Mouse (Mus musculus): Measurements from ENCODE around the gene Cers4. TPM values are rescaled to one million over a fixed set of nuclear protein-coding genes. Genes with fewer than 3 reads are reported as not detected.

The Cers4 gene
- polyA plus RNA-seq, 1 experiment from 2014 or later: 11.8 TPM

DNA sequence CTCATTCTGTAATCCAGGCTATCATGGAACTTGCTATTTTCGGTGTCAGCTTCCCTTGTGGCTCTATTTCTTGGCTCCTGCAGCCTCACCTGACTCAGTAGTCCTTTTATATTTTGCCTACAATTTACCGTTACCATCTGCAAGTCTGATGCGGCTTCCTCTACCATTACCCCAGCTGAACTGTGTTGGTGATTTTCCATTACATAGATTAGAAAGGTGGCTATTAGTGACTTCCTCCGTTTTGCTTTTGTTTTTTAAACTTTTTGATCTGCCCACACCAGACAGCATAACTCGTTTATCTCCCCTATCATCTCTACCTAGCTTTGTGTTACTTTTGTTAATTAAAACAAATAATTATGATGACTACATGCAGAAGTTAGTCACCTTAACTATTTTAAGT lies 14.7 kb downstream of the Cers4 start:
- Histone ChIP-seq H3K27ac (replicated peaks) (no peak overlapping the region), H3K36me3 (no peaks in the 10 kb centered on the region), H3K4me1 (peaks cover 20% of the 10 kb centered on the region), H3K9me3 (replicated peaks) (no peaks in the 10 kb centered on the region), H3K27me3 (ENCODE audit: low read depth, poor library complexity, severe bottlenecking) (no peaks in the 10 kb centered on the region), H3K4me3 (no peak overlapping the region)
- WGBS: 90% methylated on average over 5 of the region's 5 CpGs
- DNase-seq (ENCODE audit: low spot score): no peak

DNA sequence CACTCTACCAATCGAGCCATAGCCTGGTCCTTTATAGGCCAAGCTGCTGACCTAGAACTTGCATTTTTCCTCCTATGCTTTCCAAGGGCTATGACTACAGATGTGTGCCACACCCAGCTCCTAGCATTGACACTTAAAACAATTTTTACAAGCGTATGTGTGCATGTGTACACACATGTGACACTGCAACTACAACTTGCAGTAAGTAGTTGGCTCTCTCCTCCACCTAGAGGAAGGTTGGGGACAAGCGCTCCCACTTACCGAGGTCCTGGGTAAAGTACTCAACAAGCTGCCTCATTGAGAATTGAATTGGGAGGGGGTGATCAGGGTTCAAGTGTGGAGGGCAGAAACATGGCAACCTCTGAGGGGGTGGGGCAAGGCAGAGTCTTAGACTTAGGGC lies 18.0 kb downstream of the Cers4 start:
- 80% methylated on average over 4 of the region's 4 CpGs for WGBS

DNA sequence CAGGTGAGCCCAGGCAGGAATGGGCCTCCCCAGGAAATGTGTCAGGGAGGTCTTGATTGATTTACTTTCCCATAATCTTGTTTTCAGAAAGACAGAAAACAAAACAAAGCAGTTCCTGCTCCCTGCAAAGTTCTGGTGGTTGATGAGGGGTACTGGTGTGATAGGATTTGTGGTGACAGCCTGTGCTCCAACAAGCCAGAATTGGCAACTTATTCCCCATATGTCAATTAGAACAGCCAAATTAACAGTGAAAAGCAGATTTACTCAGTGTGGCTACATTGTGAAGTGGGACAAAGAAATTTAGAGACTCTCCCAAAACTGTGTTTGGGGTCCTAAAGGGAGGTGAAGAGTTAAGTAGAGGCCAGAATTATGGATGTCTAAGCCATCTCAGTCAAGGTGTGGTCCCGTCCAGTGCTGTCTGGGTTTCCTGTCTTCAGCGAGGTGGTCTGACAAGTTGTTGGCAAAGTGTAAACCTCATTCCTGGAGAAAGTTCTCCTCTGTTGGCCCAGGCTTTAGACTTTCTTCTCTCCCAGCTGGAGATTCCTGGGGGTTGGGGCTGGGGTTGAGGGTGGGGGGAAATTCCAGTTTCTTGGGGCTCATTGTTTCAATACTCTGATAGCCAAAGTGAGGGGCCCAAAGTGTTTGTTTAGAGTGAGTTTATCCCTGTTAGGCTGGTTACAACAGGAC lies 18.7 kb downstream of the Cers4 start:
- no peaks in the 10 kb centered on the region for H3K9me3 ChIP-seq (replicated peaks)
- peaks cover 24% of the 10 kb centered on the region for H3K4me1 ChIP-seq
- H3K27me3 ChIP-seq (ENCODE audit: low read depth, poor library complexity, severe bottlenecking): no peaks in the 10 kb centered on the region
- no peaks in the 10 kb centered on the region for H3K36me3 ChIP-seq
- DNase-seq (ENCODE audit: low spot score): peak; percentile 12
- H3K4me3 ChIP-seq: 0 out of 2 replicates have a peak overlapping the region, but pooled peaks have one; percentile 3
- H3K27ac ChIP-seq (replicated peaks): peak overlapping the region; percentile 79
- 19% methylated on average over 2 of the region's 2 CpGs for WGBS

More for the DNA sequence above, 18.0 kb downstream of the Cers4 start:
- H3K4me3 ChIP-seq: no peak overlapping the region
- H3K9me3 ChIP-seq (replicated peaks): no peaks in the 10 kb centered on the region
- H3K36me3 ChIP-seq: no peaks in the 10 kb centered on the region
- peaks cover 24% of the 10 kb centered on the region for H3K4me1 ChIP-seq
- H3K27me3 ChIP-seq (ENCODE audit: low read depth, poor library complexity, severe bottlenecking): no peaks in the 10 kb centered on the region
- no peak for DNase-seq (ENCODE audit: low spot score)
- peak overlapping the region; percentile 79; the same call in 1 of the 2 replicates for H3K27ac ChIP-seq (replicated peaks)

DNA sequence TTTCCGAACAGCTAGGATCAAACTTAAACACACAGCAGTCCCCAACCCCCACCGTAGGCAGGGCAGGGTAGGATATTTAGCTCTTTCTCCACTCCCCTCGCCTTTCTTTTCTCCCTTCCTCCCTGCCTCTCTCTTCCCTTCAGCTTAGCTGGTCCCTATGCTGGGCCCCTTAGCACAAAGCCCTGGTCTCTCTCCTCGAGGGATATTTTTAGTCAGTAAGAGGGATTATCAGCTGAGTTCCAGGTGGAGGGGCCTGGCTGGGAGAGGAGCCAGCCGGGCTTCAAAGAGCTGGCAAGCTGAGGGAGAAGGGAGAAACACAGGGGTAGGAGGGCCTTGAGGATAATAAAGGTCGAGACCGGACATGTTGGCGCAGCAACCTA lies 19.3 kb downstream of the Cers4 start:
- Histone ChIP-seq H3K27ac (replicated peaks) (peak overlapping the region; percentile 79), H3K4me1 (peaks cover 24% of the 10 kb centered on the region), H3K36me3 (peaks cover 3% of the 10 kb centered on the region; the same call in 1 of the 2 replicates), H3K4me3 (peak overlapping the region; percentile 3; the same call in 1 of the 2 replicates), H3K9me3 (replicated peaks) (no peaks in the 10 kb centered on the region), H3K27me3 (ENCODE audit: low read depth, poor library complexity, severe bottlenecking) (no peaks in the 10 kb centered on the region)
- WGBS: 9% methylated on average over 8 of the region's 8 CpGs
- DNase-seq (ENCODE audit: low spot score): peak; percentile 64

DNA sequence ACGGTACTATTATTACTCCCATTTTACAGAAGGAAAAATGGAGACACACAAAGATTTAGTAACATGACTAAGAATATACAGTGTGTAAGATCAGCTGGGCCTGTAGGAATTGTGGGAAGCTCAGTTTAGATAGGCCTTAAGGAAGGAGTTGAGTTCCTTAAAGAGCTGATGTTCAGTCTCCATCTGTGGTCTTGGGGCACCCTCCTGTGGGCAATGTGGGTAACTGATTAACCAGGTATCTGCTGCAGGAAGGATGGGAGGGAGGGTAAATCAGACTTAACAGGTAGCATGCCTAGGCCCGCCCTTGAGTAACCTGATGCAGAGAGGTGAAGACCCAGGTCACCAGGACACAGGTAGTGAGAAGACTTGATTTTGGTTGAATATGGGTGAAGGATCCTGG lies 23.3 kb downstream of the Cers4 start:
- Histone ChIP-seq H3K27ac (replicated peaks) (no peak overlapping the region), H3K36me3 (peaks cover 37% of the 10 kb centered on the region), H3K4me3 (no peak overlapping the region), H3K27me3 (ENCODE audit: low read depth, poor library complexity, severe bottlenecking) (no peaks in the 10 kb centered on the region), H3K9me3 (replicated peaks) (no peaks in the 10 kb centered on the region), H3K4me1 (peaks cover 17% of the 10 kb centered on the region)
- 82% methylated on average over 2 of the region's 2 CpGs for WGBS
- peak; percentile 18 for DNase-seq (ENCODE audit: low spot score)

DNA sequence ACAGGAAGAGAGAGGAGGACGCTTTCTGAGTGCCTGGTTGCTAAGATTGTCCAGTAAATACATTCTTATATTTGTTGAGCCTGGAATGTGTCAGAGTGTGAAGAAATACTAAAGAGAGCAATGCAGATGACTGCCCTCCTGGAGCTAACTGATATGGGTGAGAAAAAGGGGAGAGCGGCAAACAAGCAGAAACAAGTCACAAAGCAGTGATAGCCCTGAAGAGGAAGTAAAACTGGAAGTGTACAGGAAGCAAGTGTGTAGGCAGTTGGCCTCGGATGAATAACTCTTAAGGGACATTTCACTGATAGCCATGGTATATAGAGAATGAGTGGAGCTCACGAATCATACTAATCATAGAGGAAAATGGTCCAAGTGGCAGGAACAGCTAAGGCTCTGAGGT lies 28.6 kb downstream of the Cers4 start:
- Histone ChIP-seq H3K4me1 (no peaks in the 10 kb centered on the region), H3K9me3 (replicated peaks) (no peaks in the 10 kb centered on the region), H3K27me3 (ENCODE audit: low read depth, poor library complexity, severe bottlenecking) (no peaks in the 10 kb centered on the region), H3K36me3 (peaks cover 51% of the 10 kb centered on the region), H3K27ac (replicated peaks) (no peak overlapping the region), H3K4me3 (no peak overlapping the region)
- 90% methylated on average over 4 of the region's 4 CpGs for WGBS
- no peak for DNase-seq (ENCODE audit: low spot score)

DNA sequence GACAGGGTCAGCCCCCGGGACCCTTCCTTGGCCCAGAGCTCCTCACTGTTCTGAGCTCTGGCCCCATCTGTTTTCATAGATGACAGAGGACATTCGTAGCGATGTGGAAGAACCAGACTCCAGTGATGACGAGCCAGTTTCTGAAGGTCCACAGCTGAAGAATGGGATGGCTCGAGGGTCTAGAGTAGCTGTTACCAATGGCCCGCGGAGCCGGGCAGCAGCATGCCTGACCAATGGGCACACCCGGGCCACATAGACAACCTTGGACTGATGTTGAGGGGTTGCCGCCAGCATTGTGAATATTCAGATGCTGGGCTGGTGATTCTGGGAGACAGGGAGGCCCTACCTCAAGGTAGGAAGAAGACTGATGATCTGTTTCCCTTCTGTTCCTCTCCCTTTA lies 30.7 kb downstream of the Cers4 start:
- no peak for DNase-seq (ENCODE audit: low spot score)
- H3K27me3 ChIP-seq (ENCODE audit: low read depth, poor library complexity, severe bottlenecking): no peaks in the 10 kb centered on the region
- H3K36me3 ChIP-seq: peaks cover 34% of the 10 kb centered on the region

More for the DNA sequence above, 30.7 kb downstream of the Cers4 start:
- no peaks in the 10 kb centered on the region for H3K4me1 ChIP-seq
- no peak overlapping the region for H3K27ac ChIP-seq (replicated peaks)
- no peak overlapping the region for H3K4me3 ChIP-seq
- H3K9me3 ChIP-seq (replicated peaks): no peaks in the 10 kb centered on the region
- WGBS: 97% methylated on average over 10 of the region's 10 CpGs

Other genes with a start within 250 kb of the Cers4 start
- 2.6 and 3.6 TPM in 2 replicates for gene Tgfbr3l, start 244.8 kb upstream of the Cers4 start, polyA plus RNA-seq (2016; fragmentation: Nextera tagmentation; extraction: Ambion mirVana)
- 65.2 and 68.0 TPM in 2 replicates for gene Snapc2, start 239.9 kb upstream of the Cers4 start, polyA plus RNA-seq (2016; fragmentation: Nextera tagmentation; extraction: Ambion mirVana)
- gene Ctxn1, start 233.8 kb upstream of the Cers4 start, polyA plus RNA-seq (2016; fragmentation: Nextera tagmentation; extraction: Ambion mirVana): 122 and 148 TPM in 2 replicates
- 61.9 and 66.9 TPM in 2 replicates for gene Timm44, start 217.1 kb upstream of the Cers4 start, polyA plus RNA-seq (2016; fragmentation: Nextera tagmentation; extraction: Ambion mirVana)
- gene Ccl25, start 167.8 kb upstream of the Cers4 start, polyA plus RNA-seq (2016; fragmentation: Nextera tagmentation; extraction: Ambion mirVana): 23.2 and 24.5 TPM in 2 replicates
- gene Elavl1, start 167.6 kb upstream of the Cers4 start, polyA plus RNA-seq (2016; fragmentation: Nextera tagmentation; extraction: Ambion mirVana): 339 and 364 TPM in 2 replicates
- 12.3 and 14.3 TPM in 2 replicates for gene Zfp958, start 120.1 kb downstream of the Cers4 start, polyA plus RNA-seq (2016; fragmentation: Nextera tagmentation; extraction: Ambion mirVana)